Mouse (Mus musculus): ENCODE measurements around the gene Trim41.

DNA sequence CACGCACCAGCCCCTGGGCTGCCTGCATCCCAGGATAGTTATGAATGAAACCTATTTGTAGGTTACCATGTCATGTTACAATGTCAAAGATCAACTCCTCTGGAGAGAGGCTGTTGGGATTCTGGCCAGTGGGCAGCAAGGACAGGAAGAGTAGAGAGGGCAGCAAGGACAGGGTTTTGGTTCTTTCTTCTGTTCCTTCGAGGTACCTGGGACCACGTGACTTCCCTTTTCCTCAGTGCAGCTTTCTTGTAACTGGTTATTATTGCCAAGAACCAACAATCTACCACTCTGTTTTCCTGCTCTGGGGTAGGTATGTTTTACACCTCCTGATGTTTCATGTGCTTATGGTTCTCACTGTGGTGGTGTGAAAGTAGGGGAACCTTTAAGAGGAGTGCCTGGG, 46.7 kb upstream of the Trim41 start:
- TF ChIP-seq ZC3H11A (IDR thresholded peaks at IDR 0.05; ENCODE audit: borderline replicate concordance, low read depth, low read length) (no peak), HCFC1 (IDR thresholded peaks at IDR 0.05; ENCODE audit: borderline replicate concordance, insufficient read depth, low read length) (no peak), MAFK (IDR thresholded peaks at IDR 0.05; ENCODE audit: insufficient read depth, low read depth, low read length) (no peak), ZNF384 (IDR thresholded peaks at IDR 0.05; ENCODE audit: low read depth, low read length) (no peak)

Data from ES-E14 (cell line).